Mouse (Mus musculus) cerebellum, postnatal 10 days (tissue): ENCODE measurements at regions not wholly inside any gene's neighbourhood (a gene's known extent, or its start where the extent isn't known, plus 50 kb on each side); places are given as distances from the start of the nearest gene placed in this dataset.
A peak's percentile ranks its signal among the peaks of the same experiment; 100 is the strongest.

Experiments used
- DNase-seq, 2 experiments: peaks; one replicate each; pipeline ENCODE4 v3.0.0; 2021; ENCODE audit warnings: mixed read lengths in 2 of 2

GRCm38 (mm10) chr8:35192515-35192914 lies 573.1 kb upstream of the Gm19410 start:
- DNase-seq = no peak

GRCm38 (mm10) chr8:35193771-35194170 lies 571.8 kb upstream of the Gm19410 start:
- peak; percentile 65 to 67 for DNase-seq

- DNase-seq = no peak
Measured at GRCm38 (mm10) chr8:35196189-35196588, 569.4 kb upstream of the Gm19410 start.

- DNase-seq = no peak
Measured at GRCm38 (mm10) chr8:35198766-35199165, 566.8 kb upstream of the Gm19410 start.

- no peak for DNase-seq
Measured at GRCm38 (mm10) chr8:35201416-35201815, 564.2 kb upstream of the Gm19410 start.

- DNase-seq = no peak
Measured at GRCm38 (mm10) chr8:35204971-35205370, 560.6 kb upstream of the Gm19410 start.

GRCm38 (mm10) chr8:35205536-35205935 lies 560.1 kb upstream of the Gm19410 start:
- DNase-seq = peak; percentile 42 to 63

- DNase-seq = no peak
Measured at GRCm38 (mm10) chr8:35206271-35206670, 559.3 kb upstream of the Gm19410 start.

GRCm38 (mm10) chr8:35208357-35208756 lies 557.2 kb upstream of the Gm19410 start:
- no peak for DNase-seq

GRCm38 (mm10) chr8:35211506-35212452 lies 553.8 kb upstream of the Gm19410 start:
- DNase-seq = no peak

- DNase-seq = no peak
Measured at GRCm38 (mm10) chr8:35213515-35213914, 552.1 kb upstream of the Gm19410 start.

GRCm38 (mm10) chr8:35217604-35218003 lies 548.0 kb upstream of the Gm19410 start:
- no peak for DNase-seq

- DNase-seq = peak in 1 of 2 experiments; percentile 37
Measured at GRCm38 (mm10) chr8:35218327-35218726, 547.3 kb upstream of the Gm19410 start.

- no peak for DNase-seq
Measured at GRCm38 (mm10) chr8:35224053-35224924, 541.3 kb upstream of the Gm19410 start.

GRCm38 (mm10) chr8:35224925-35225244 lies 540.7 kb upstream of the Gm19410 start:
- DNase-seq = no peak

- DNase-seq = no peak
Measured at GRCm38 (mm10) chr8:35227079-35227478, 538.5 kb upstream of the Gm19410 start.

GRCm38 (mm10) chr8:35228449-35228848 lies 537.1 kb upstream of the Gm19410 start:
- DNase-seq = peak; percentile 29 to 39

- no peak for DNase-seq
Measured at GRCm38 (mm10) chr8:35233520-35234186, 531.9 kb upstream of the Gm19410 start.

- no peak for DNase-seq
Measured at GRCm38 (mm10) chr8:35234436-35234835, 531.2 kb upstream of the Gm19410 start.

GRCm38 (mm10) chr8:35235815-35236509 lies 529.6 kb upstream of the Gm19410 start:
- no peak for DNase-seq

- no peak for DNase-seq
Measured at GRCm38 (mm10) chr8:35237279-35237678, 528.3 kb upstream of the Gm19410 start.

- no peak for DNase-seq
Measured at GRCm38 (mm10) chr8:35240884-35241283, 524.7 kb upstream of the Gm19410 start.
